Mouse (Mus musculus) heart, embryonic 13.5 days (tissue): Measurements from ENCODE around the gene L3mbtl4. TPM values are rescaled to one million over a fixed set of nuclear protein-coding genes. Genes with fewer than 3 reads are reported as not detected.

Source experiments
- ATAC-seq: fragments of 200-750 bp; cut with Nextera tagmentation; 2 replicates; pipeline ENCODE4 v1.8.0; 2017; ENCODE audit warnings: moderate TSS enrichment; ENCODE audit not compliant: insufficient number of reproducible peaks, low FRiP score, low TSS enrichment; ENCODE audit errors: extremely low read depth
- H3K27ac ChIP-seq: fragments of 300-500 bp; sonication (generic); replicated peaks from 2 replicates; pipeline ENCODE4 v1.5.1; 2015; ENCODE audit warnings: moderate library complexity, mild to moderate bottlenecking, inconsistent platforms
- H3K27me3 ChIP-seq: fragments of 300-500 bp; sonication (generic); replicated peaks from 2 replicates; pipeline ENCODE4 v1.6.1; 2015; ENCODE audit warnings: mild to moderate bottlenecking, inconsistent platforms
- H3K36me3 ChIP-seq: fragments of 300-500 bp; sonication (generic); 2 replicates; pipeline ENCODE4 v1.6.1; 2015; ENCODE audit warnings: mild to moderate bottlenecking, inconsistent platforms
- H3K4me1 ChIP-seq: fragments of 300-500 bp; sonication (generic); 2 replicates; pipeline ENCODE4 v1.6.1; 2015; ENCODE audit warnings: inconsistent platforms
- H3K4me2 ChIP-seq: fragments of 300-500 bp; sonication (generic); 2 replicates; pipeline ENCODE4 v1.6.1; 2015; ENCODE audit warnings: inconsistent platforms, mild to moderate bottlenecking, moderate library complexity
- H3K4me3 ChIP-seq: fragments of 300-500 bp; sonication (generic); 2 replicates; pipeline ENCODE4 v1.5.1; 2015; ENCODE audit warnings: moderate library complexity, mild to moderate bottlenecking, inconsistent platforms
- H3K9ac ChIP-seq: fragments of 300-500 bp; sonication (generic); 2 replicates; pipeline ENCODE4 v1.6.1; 2015; ENCODE audit warnings: inconsistent platforms, mild to moderate bottlenecking, moderate library complexity
- H3K9me3 ChIP-seq: fragments of 300-500 bp; sonication (generic); 2 replicates; pipeline ENCODE4 v1.6.1; 2016; ENCODE audit warnings: inconsistent platforms
- WGBS: fragments of 180-500 bp; shearing (Covaris S2); methylation state at CpG from one replicate; pipeline ENCODE4 v1.1.7; 2015; ENCODE audit warnings: mixed read lengths; 5-methylcytosine and 5-hydroxymethylcytosine counted together
- polyA plus RNA-seq: library from polyadenylated mRNA; unstranded; fragments of >200 nt; fragmentation: Nextera tagmentation; extraction: Ambion mirVana; gene quantifications from 2 replicates; pipeline ENCODE4 v1.2.1, GENCODE M21; 2015

The L3mbtl4 gene
- polyA plus RNA-seq, 1 experiment from 2014 or later, result 0.21 TPM

- no peak for ATAC-seq
- H3K4me1 ChIP-seq, result no peaks in the 10 kb centered on the region
- H3K9me3 ChIP-seq, result no peaks in the 10 kb centered on the region
- H3K27me3 ChIP-seq, result no peaks in the 10 kb centered on the region
- no peak overlapping the region for H3K4me3 ChIP-seq
- H3K4me2 ChIP-seq, result no peak overlapping the region
- H3K27ac ChIP-seq, result no peak overlapping the region
- 72% methylated on average over 10 of the region's 10 CpGs for WGBS
- no peak overlapping the region for H3K9ac ChIP-seq
- H3K36me3 ChIP-seq, result no peaks in the 10 kb centered on the region
Observed at GRCm38 (mm10) chr17:68764329-68764880, 490.8 kb downstream of the L3mbtl4 start.

- no peaks in the 10 kb centered on the region for H3K36me3 ChIP-seq
- no peak overlapping the region for H3K9ac ChIP-seq
Observed at GRCm38 (mm10) chr17:68769561-68769960, 496.0 kb downstream of the L3mbtl4 start.

DNA sequence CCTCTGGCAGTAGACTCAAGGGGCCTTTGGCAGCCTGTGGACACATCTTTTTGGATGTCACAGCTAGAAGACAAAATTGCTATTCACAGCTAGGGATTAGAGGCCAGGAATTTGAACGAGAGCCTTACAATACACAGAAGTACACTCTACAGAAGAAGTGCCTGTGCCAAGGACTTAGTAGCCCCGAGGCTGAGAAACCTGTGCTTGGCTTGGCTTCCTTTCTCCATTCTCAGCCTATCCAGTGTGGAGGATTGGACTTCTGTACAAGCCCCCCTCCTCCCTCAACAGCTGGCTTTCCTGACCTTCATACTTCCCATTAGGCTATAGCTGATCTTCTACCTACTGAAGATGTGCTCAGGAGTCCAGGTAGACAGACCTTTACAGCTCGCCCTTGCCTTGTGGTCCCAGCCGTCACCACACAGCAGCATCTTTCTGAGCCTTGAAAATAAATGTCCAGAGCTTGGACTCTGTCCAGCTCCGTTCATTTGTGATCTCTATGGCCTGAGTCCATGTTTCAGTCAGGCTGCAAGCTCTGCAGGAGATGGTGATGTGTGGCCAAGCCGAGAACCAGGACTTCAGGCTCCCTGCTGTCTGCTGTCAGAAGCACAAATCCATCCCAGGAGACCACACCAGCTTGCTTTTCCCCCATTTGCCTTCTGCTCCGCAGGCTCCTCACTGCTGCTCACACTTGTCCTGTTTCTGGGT is 497.6 kb downstream of the L3mbtl4 start:
- no peak overlapping the region for H3K4me3 ChIP-seq
- ATAC-seq, result no peak
- 52% methylated on average over 7 of the region's 7 CpGs for WGBS
- no peak overlapping the region for H3K27ac ChIP-seq
- H3K9me3 ChIP-seq, result no peaks in the 10 kb centered on the region
- no peak overlapping the region for H3K9ac ChIP-seq
- no peaks in the 10 kb centered on the region for H3K4me1 ChIP-seq
- no peak overlapping the region for H3K4me2 ChIP-seq
- H3K36me3 ChIP-seq, result no peaks in the 10 kb centered on the region
- no peaks in the 10 kb centered on the region for H3K27me3 ChIP-seq

More at GRCm38 (mm10) chr17:68769561-68769960, 496.0 kb downstream of the L3mbtl4 start:
- 75% methylated on average over 4 of the region's 4 CpGs for WGBS
- Histone ChIP-seq H3K27ac (no peak overlapping the region), H3K4me1 (no peaks in the 10 kb centered on the region), H3K4me2 (no peak overlapping the region), H3K27me3 (no peaks in the 10 kb centered on the region), H3K4me3 (no peak overlapping the region), H3K9me3 (no peaks in the 10 kb centered on the region)
- no peak for ATAC-seq

GRCm38 (mm10) chr17:68793741-68794140 is 520.1 kb downstream of the L3mbtl4 start:
- Histone ChIP-seq H3K27ac (no peak overlapping the region), H3K9me3 (no peaks in the 10 kb centered on the region), H3K4me1 (no peaks in the 10 kb centered on the region), H3K27me3 (no peaks in the 10 kb centered on the region), H3K4me2 (no peak overlapping the region), H3K9ac (no peak overlapping the region), H3K36me3 (no peaks in the 10 kb centered on the region), H3K4me3 (no peak overlapping the region)
- 72% methylated on average over 4 of the region's 4 CpGs for WGBS
- no peak for ATAC-seq

GRCm38 (mm10) chr17:68826323-68826722 is 552.7 kb downstream of the L3mbtl4 start, which contains the start of gene Tmem200c:
Gene Tmem200c (plus strand): TSS chr17:68826623.
- Histone ChIP-seq H3K27ac (no peak within 1 kb of the TSS), H3K9ac (no peak within 1 kb of the TSS), H3K27me3 (0 out of 2 replicates have a peak, but pooled peaks cover 9% of the 10 kb centered on the region), H3K36me3 (no peaks in the 10 kb centered on the region), H3K9me3 (no peaks in the 10 kb centered on the region), H3K4me2 (no peak within 1 kb of the TSS), H3K4me3 (no peak within 1 kb of the TSS), H3K4me1 (no peaks in the 10 kb centered on the region)
- ATAC-seq, result no peak
- 60% methylated on average over 6 of the region's 6 CpGs for WGBS
